Mouse (Mus musculus): ENCODE measurements at regions not wholly inside any gene's neighbourhood (a gene's known extent, or its start where the extent isn't known, plus 50 kb on each side); places are given as distances from the start of the nearest gene placed in this dataset.

DNA sequence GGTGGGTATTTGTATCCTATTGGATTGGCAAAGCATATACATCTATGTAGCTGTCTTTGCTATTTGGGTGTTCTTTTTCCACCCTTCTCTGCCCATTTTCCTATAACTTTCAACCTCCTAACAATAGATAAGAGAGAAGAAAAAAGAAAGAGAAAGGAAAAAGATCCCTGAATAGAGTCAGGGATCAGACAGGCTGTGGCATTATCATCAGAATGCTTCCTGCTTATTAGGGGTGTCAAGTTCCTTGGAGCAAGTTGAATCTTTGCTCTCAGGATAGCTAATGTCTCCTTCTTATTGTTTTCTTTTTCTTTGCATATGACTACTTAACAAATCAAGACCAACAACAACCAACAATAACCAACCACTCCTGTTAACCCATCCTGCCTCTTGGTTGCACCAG lies 539.1 kb upstream of the Sall1 start:
- H3K27ac ChIP-seq (ENCODE audit: insufficient read depth, low read depth, low read length) = no peak overlapping the region
- no peaks in the 10 kb centered on the region for H3K4me1 ChIP-seq (ENCODE audit: control insufficient read depth, insufficient read depth, low read length)
- no peak for TF ChIP-seq CTCF (IDR thresholded peaks at IDR 0.05; ENCODE audit: low read depth, low read length)
- no peak overlapping the region for H3K4me3 ChIP-seq (ENCODE audit: insufficient read depth, low read length)

DNA sequence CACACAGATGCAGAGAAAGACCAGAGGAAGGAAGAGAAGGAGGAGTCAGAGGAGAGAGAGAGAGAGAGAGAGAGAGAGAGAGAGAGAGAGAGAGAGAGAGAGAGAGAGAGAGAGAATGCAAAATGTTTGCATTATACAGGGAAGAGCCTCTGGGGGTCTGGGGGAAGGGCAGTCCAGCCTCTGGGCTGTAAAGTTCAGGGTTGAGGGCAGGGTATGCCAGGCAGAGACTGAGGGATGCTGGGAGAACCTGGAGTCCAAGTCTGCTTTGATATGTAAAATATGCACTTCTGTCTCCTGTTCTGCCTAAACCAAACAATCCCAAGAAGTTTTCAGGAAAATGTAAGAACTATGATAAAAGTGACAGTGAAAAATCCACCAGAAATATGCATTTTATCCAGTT lies 538.6 kb upstream of the Sall1 start:
- TF ChIP-seq CTCF (IDR thresholded peaks at IDR 0.05; ENCODE audit: low read depth, low read length) (no peak), POLR2A (IDR thresholded peaks at IDR 0.05; ENCODE audit: borderline replicate concordance, low read depth, low read length) (no peak)
- H3K27ac ChIP-seq (ENCODE audit: insufficient read depth, low read depth, low read length) = no peak overlapping the region
- H3K4me3 ChIP-seq (ENCODE audit: insufficient read depth, low read length) = no peak overlapping the region
- H3K4me1 ChIP-seq (ENCODE audit: control insufficient read depth, insufficient read depth, low read length) = no peaks in the 10 kb centered on the region

DNA sequence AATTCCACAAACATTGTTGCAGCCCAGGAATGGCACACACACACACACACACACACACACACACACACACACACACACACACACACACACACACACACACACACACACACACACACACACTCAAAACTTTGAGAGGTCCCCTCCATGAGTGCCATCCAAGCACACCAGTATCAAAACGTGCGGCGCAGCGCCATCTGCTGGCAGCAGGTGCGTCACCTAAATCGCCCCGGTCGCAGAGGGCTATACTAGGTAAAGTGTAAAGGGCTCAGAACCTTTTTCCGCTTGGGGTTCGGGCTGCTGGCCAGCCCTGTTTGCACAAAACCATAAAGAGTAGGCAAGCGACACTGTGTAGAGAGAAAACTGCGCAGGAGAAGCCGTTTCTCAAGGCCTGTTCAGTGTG lies 527.9 kb upstream of the Sall1 start:
- Histone ChIP-seq H3K27ac (ENCODE audit: insufficient read depth, low read depth, low read length) (no peak overlapping the region), H3K4me1 (ENCODE audit: control insufficient read depth, insufficient read depth, low read length) (no peaks in the 10 kb centered on the region), H3K4me3 (ENCODE audit: insufficient read depth, low read length) (no peak overlapping the region)
- no peak for TF ChIP-seq POLR2A (IDR thresholded peaks at IDR 0.05; ENCODE audit: borderline replicate concordance, low read depth, low read length)
- TF ChIP-seq CTCF (IDR thresholded peaks at IDR 0.05; ENCODE audit: low read depth, low read length) = no peak

DNA sequence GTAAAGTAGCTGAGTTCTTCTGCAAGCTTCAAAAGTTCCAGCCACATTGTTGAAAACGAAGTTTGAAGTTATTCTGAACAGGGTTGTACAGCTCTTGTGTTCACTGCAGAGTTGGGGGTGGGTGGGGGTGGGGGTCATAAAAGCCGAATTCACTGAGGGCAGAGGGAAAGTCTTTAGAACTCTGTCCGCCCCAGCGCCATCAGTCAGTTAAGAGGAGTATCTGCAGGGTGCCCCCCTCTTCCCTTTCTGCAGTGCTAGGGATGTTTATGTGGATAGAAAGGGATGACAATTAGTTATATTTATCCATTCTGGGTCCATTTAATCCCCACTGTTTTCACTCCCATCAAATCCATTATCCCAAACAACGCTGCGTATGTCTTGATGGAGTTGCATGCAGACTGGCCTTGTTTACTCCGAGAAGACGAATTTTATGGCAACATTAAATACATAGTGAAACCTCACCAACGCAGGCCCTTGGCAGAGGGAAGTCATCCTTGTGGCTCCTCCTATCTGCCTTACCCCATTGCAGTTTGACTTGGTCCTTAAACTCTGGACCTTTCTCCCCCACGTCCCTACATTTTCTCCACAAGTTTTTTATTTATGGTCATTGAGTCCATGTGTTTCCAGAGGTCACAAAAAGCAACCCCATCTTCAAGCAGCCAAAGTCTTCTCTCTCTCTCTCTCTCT lies 526.8 kb upstream of the Sall1 start:
- TF ChIP-seq POLR2A (IDR thresholded peaks at IDR 0.05; ENCODE audit: borderline replicate concordance, low read depth, low read length) (no peak), CTCF (IDR thresholded peaks at IDR 0.05; ENCODE audit: low read depth, low read length) (no peak)
- H3K4me3 ChIP-seq (ENCODE audit: insufficient read depth, low read length) = no peak overlapping the region
- H3K4me1 ChIP-seq (ENCODE audit: control insufficient read depth, insufficient read depth, low read length) = no peaks in the 10 kb centered on the region
- H3K27ac ChIP-seq (ENCODE audit: insufficient read depth, low read depth, low read length) = no peak overlapping the region

DNA sequence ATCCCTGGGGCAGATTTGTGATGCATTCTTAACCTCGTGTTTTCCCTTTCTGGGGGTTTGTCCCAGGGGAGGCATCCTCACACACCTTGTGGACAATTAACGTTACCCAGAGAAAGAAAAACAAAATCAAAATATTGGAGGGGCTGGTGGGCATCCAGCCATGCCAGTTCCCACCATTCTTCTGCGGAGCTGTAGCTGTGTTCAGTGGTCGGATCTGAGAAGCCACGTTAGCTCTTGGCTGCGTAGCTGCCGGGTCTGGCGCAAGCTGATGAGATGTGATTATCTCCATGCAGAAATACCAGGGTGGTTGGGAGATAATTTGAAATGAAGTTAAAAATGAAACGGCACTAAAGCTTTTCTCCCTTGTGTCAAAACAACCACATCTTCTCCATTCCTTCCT lies 525.4 kb upstream of the Sall1 start:
- Histone ChIP-seq H3K4me3 (ENCODE audit: insufficient read depth, low read length) (no peak overlapping the region), H3K4me1 (ENCODE audit: control insufficient read depth, insufficient read depth, low read length) (no peaks in the 10 kb centered on the region), H3K27ac (ENCODE audit: insufficient read depth, low read depth, low read length) (no peak overlapping the region)
- no peak for TF ChIP-seq CTCF (IDR thresholded peaks at IDR 0.05; ENCODE audit: low read depth, low read length)
- no peak for TF ChIP-seq POLR2A (IDR thresholded peaks at IDR 0.05; ENCODE audit: borderline replicate concordance, low read depth, low read length)

DNA sequence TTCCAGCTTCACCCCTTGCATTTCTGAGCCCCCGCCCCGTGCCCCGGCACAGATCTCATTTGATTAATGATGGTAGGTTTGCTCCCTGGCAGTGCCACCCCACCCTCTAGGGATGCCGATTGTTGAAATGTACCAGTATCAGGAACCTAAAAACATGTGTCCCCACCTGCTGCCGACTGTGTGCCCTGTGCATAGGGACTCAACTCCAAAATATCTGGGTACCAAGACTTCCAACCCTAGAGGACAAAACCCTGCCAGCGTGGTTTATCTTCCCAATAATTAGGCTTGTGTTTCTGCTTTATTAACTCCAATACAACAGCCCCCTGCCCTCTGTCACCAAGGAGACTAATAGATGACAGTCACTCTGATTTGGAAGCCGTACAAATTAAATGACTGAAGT lies 524.7 kb upstream of the Sall1 start:
- H3K4me1 ChIP-seq (ENCODE audit: control insufficient read depth, insufficient read depth, low read length) = no peaks in the 10 kb centered on the region
- TF ChIP-seq CTCF (IDR thresholded peaks at IDR 0.05; ENCODE audit: low read depth, low read length) = no peak
- TF ChIP-seq POLR2A (IDR thresholded peaks at IDR 0.05; ENCODE audit: borderline replicate concordance, low read depth, low read length) = no peak
- no peak overlapping the region for H3K4me3 ChIP-seq (ENCODE audit: insufficient read depth, low read length)
- no peak overlapping the region for H3K27ac ChIP-seq (ENCODE audit: insufficient read depth, low read depth, low read length)

DNA sequence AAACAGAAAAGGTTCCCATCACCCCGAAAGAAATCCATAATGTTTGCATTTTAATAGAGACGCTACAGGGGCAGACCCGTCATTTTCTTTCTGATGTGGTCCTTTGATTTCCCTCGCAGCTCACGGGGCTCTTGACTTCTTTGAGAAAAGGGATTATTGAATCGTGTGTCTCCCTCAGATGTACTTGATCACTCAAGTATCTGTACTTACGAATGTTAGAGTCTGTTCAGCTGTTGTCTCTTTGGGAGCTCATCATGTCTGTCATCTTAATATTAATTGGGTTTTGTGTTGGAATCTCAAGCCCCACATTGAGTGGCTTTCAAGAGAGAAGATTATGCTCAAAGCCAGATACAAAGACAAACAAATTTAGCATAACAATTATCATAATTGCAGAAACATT lies 523.0 kb upstream of the Sall1 start:
- Histone ChIP-seq H3K4me1 (ENCODE audit: control insufficient read depth, insufficient read depth, low read length) (no peaks in the 10 kb centered on the region), H3K4me3 (ENCODE audit: insufficient read depth, low read length) (no peak overlapping the region), H3K27ac (ENCODE audit: insufficient read depth, low read depth, low read length) (no peak overlapping the region)
- TF ChIP-seq POLR2A (IDR thresholded peaks at IDR 0.05; ENCODE audit: borderline replicate concordance, low read depth, low read length) = no peak
- no peak for TF ChIP-seq CTCF (IDR thresholded peaks at IDR 0.05; ENCODE audit: low read depth, low read length)

DNA sequence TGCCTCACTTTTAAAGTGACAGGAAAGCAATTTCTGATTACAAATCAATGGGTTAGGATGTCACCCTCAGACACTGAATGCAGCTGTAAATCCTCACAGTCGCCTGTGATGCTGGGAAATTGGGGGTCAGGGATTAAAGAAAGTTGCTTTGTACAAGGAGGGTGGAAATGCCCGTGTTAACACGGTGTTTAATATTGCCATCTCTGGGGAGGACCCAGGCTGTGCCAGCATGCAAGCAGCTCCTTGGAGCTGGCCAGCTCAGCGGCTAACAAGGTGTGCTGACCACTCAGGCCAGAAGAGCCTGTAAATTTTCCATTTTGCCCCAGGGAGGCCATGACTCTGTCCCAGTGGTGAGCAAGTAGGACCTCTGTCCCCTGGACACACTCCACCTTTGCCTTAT lies 522.5 kb upstream of the Sall1 start:
- no peaks in the 10 kb centered on the region for H3K4me1 ChIP-seq (ENCODE audit: control insufficient read depth, insufficient read depth, low read length)
- H3K27ac ChIP-seq (ENCODE audit: insufficient read depth, low read depth, low read length) = no peak overlapping the region
- H3K4me3 ChIP-seq (ENCODE audit: insufficient read depth, low read length) = no peak overlapping the region
- no peak for TF ChIP-seq POLR2A (IDR thresholded peaks at IDR 0.05; ENCODE audit: borderline replicate concordance, low read depth, low read length)

DNA sequence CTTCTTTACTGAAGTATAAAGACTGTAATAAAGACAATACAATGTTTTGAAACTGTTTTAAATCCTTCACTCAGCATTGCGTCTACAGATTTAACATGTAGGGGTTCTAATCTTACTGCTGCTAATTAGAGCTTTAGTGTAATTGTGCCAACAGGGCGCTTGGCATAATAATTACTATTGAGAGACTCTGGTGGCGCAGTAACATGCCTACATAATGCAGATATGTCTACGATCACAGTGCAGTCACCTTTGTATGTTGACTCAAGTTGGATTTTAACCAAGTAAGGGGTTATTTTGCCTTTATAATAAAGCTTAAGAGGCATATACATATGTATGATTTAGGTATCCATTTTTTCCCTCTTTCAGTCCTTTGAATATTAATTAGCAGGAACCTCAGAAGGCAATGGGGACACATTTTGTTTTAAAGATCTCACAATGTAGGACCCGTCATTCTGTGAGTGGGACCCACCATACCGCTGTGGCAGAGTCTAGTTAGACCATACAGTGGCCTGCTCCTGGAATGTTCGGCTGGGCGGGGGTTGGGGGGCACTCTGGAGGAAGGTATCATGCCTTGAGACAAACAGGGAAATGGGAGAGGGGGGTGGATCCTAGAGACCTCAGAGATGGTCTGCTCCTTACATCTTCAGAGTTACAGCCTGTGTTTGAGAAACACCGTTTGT lies 521.3 kb upstream of the Sall1 start:
- Histone ChIP-seq H3K27ac (ENCODE audit: insufficient read depth, low read depth, low read length) (no peak overlapping the region), H3K4me1 (ENCODE audit: control insufficient read depth, insufficient read depth, low read length) (no peaks in the 10 kb centered on the region), H3K4me3 (ENCODE audit: insufficient read depth, low read length) (no peak overlapping the region)
- TF ChIP-seq POLR2A (IDR thresholded peaks at IDR 0.05; ENCODE audit: borderline replicate concordance, low read depth, low read length) = no peak
- no peak for TF ChIP-seq CTCF (IDR thresholded peaks at IDR 0.05; ENCODE audit: low read depth, low read length)

DNA sequence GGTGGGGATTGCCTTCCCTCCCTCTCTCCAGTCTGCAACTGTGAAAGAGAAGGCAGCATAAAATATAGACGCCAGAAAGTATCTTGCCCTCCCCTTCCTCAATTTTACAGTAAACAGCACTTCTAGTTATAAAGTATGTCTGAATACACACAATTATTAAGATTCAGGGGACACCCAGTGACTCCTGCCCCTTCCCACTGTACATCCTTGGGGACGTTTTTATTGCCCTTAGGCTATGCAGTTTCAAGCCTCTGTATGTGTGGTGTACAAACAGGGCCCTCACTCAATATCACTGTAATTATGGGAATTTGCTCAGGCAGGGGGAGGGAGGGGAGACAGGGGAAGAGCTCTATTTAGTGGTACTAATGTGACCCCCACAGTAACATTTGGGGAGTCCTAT lies 519.6 kb upstream of the Sall1 start:
- Histone ChIP-seq H3K4me3 (ENCODE audit: insufficient read depth, low read length) (no peak overlapping the region), H3K27ac (ENCODE audit: insufficient read depth, low read depth, low read length) (no peak overlapping the region), H3K4me1 (ENCODE audit: control insufficient read depth, insufficient read depth, low read length) (no peaks in the 10 kb centered on the region)
- TF ChIP-seq POLR2A (IDR thresholded peaks at IDR 0.05; ENCODE audit: borderline replicate concordance, low read depth, low read length) (no peak), CTCF (IDR thresholded peaks at IDR 0.05; ENCODE audit: low read depth, low read length) (no peak)
